Mouse (Mus musculus) erythroblast, embryonic 14.5 days (primary cell): ENCODE results near the gene Phyhipl. TPM values are rescaled to one million over a fixed set of nuclear protein-coding genes. Genes with fewer than 3 reads are reported as not detected.

Experiments used
- H3K27me3 ChIP-seq: 2 replicates; pipeline ENCODE4 v1.6.1; 2012; ENCODE audit warnings: inconsistent platforms; ENCODE audit not compliant: control insufficient read depth
- H3K36me3 ChIP-seq: 2 replicates; pipeline ENCODE4 v1.6.1; 2012; ENCODE audit warnings: mild to moderate bottlenecking, inconsistent platforms; ENCODE audit not compliant: control insufficient read depth
- H3K4me1 ChIP-seq: 2 replicates; pipeline ENCODE4 v1.6.1; 2012; ENCODE audit warnings: inconsistent platforms; ENCODE audit not compliant: control insufficient read depth
- H3K4me3 ChIP-seq: replicated peaks from 2 replicates; pipeline ENCODE3; 2012; ENCODE audit warnings: moderate library complexity, mild to moderate bottlenecking, inconsistent platforms
- H3K9me3 ChIP-seq: 2 replicates; pipeline ENCODE4 v1.6.1; 2012; ENCODE audit warnings: low read length, inconsistent platforms, mixed read lengths; ENCODE audit not compliant: control insufficient read depth
- GATA1 ChIP-seq: IDR thresholded peaks from 2 replicates; pipeline ENCODE4 v1.6.1; 2012; ENCODE audit warnings: low read length, inconsistent platforms, mixed read lengths
- TAL1 ChIP-seq: IDR thresholded peaks from 3 replicates; pipeline ENCODE4 v1.6.1; 2012; ENCODE audit warnings: low read length, inconsistent platforms, mixed read lengths
- polyA plus RNA-seq: library from polyadenylated mRNA; stranded (reverse); fragments of >175 nt; gene quantifications from 2 replicates; pipeline ENCODE4 v1.2.3, GENCODE M21; 2012

Gene Phyhipl
- polyA plus RNA-seq, 1 experiment: not detected

- Histone ChIP-seq H3K4me3 (no peak overlapping the region), H3K9me3 (peaks cover 73% of the 10 kb centered on the region)
- TF ChIP-seq GATA1: no peak
- no peak for TF ChIP-seq TAL1
These were observed 115.1 kb downstream of the Phyhipl start for GRCm38 (mm10) chr10:70540456-70541195.

DNA sequence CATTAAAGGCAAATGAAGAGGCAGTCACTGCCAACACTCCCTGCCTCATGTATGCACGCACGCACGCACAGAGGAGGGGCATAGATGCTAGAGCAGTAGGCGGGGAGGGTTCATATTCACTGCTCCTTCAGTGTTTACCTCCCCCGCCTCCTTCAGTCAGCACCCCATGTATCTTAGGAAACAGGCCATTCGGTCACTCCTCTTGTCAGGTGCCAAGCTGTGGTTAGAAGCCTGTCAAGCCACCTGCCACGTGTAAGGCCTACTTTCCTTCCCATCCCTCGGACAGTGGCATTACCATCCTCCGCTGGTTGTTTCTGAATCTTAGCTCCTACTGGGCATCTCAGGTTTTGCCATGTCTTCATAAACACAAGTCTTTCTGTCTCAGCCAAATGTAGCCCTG is 116.5 kb downstream of the Phyhipl start:
- Histone ChIP-seq H3K9me3 (peaks cover 71% of the 10 kb centered on the region), H3K36me3 (no peaks in the 10 kb centered on the region), H3K27me3 (no peaks in the 10 kb centered on the region), H3K4me3 (no peak overlapping the region), H3K4me1 (no peaks in the 10 kb centered on the region)
- TF ChIP-seq TAL1 (no peak), GATA1 (no peak)

More at GRCm38 (mm10) chr10:70540456-70541195, 115.1 kb downstream of the Phyhipl start:
- H3K27me3 ChIP-seq: no peaks in the 10 kb centered on the region
- no peaks in the 10 kb centered on the region for H3K36me3 ChIP-seq
- H3K4me1 ChIP-seq: no peaks in the 10 kb centered on the region

- TF ChIP-seq GATA1 (no peak), TAL1 (no peak)
- Histone ChIP-seq H3K27me3 (no peaks in the 10 kb centered on the region), H3K36me3 (no peaks in the 10 kb centered on the region), H3K4me1 (no peaks in the 10 kb centered on the region), H3K9me3 (peaks cover 65% of the 10 kb centered on the region), H3K4me3 (no peak overlapping the region)
These were observed 118.1 kb downstream of the Phyhipl start for GRCm38 (mm10) chr10:70537694-70538093.

- no peak overlapping the region for H3K4me3 ChIP-seq
- TF ChIP-seq GATA1 (no peak), TAL1 (no peak)
- H3K4me1 ChIP-seq: no peaks in the 10 kb centered on the region
- H3K36me3 ChIP-seq: no peaks in the 10 kb centered on the region
- H3K9me3 ChIP-seq: peaks cover 57% of the 10 kb centered on the region
- H3K27me3 ChIP-seq: no peaks in the 10 kb centered on the region
These were observed 120.4 kb downstream of the Phyhipl start for GRCm38 (mm10) chr10:70535401-70535800.

- no peaks in the 10 kb centered on the region for H3K27me3 ChIP-seq
- H3K9me3 ChIP-seq: peaks cover 61% of the 10 kb centered on the region
- H3K4me1 ChIP-seq: no peaks in the 10 kb centered on the region
- H3K36me3 ChIP-seq: no peaks in the 10 kb centered on the region
- no peak for TF ChIP-seq GATA1
- TF ChIP-seq TAL1: no peak
- H3K4me3 ChIP-seq: no peak overlapping the region
These were observed 121.2 kb downstream of the Phyhipl start for GRCm38 (mm10) chr10:70534571-70534970.

GRCm38 (mm10) chr10:70533986-70534385 is 121.8 kb downstream of the Phyhipl start:
- no peaks in the 10 kb centered on the region for H3K4me1 ChIP-seq
- no peaks in the 10 kb centered on the region for H3K27me3 ChIP-seq
- no peaks in the 10 kb centered on the region for H3K36me3 ChIP-seq
- H3K9me3 ChIP-seq: peaks cover 63% of the 10 kb centered on the region
- H3K4me3 ChIP-seq: no peak overlapping the region
- TF ChIP-seq TAL1 (no peak), GATA1 (no peak)

DNA sequence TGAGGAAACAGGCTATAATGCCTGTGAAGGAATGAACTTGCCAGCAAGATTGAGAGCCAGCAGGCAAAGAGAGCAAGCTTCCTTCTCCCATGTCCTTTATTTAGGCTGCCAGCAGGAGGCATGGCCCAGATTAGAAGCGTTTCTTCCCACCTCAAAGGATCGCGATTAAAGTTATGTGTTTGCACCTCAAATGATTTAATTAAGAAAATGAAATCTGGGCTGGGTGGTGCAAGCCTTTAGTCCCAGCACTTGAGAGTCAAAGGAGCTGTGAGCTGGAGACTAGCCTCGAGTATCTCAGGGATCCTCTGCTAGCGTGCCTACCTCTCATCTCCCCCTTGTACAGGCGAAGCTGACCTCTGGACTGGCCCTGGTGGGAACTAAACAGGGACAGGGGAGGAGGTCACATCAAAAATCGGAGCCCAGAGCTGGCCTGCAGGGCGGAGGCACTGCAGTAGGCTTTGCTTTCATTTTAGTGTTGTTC is 122.4 kb downstream of the Phyhipl start:
- no peaks in the 10 kb centered on the region for H3K4me1 ChIP-seq

GRCm38 (mm10) chr10:70532249-70532648 is 123.5 kb downstream of the Phyhipl start:
- no peaks in the 10 kb centered on the region for H3K27me3 ChIP-seq

More for the DNA sequence above, 122.4 kb downstream of the Phyhipl start:
- TF ChIP-seq TAL1 (no peak), GATA1 (no peak)
- H3K4me3 ChIP-seq: no peak overlapping the region
- H3K27me3 ChIP-seq: no peaks in the 10 kb centered on the region
- H3K36me3 ChIP-seq: no peaks in the 10 kb centered on the region
- peaks cover 61% of the 10 kb centered on the region for H3K9me3 ChIP-seq

GRCm38 (mm10) chr10:70530185-70530823 is 125.5 kb downstream of the Phyhipl start:
- Histone ChIP-seq H3K27me3 (no peaks in the 10 kb centered on the region), H3K4me3 (no peak overlapping the region), H3K36me3 (no peaks in the 10 kb centered on the region), H3K4me1 (no peaks in the 10 kb centered on the region), H3K9me3 (peaks cover 39% of the 10 kb centered on the region)
- TF ChIP-seq GATA1 (no peak), TAL1 (no peak)

More at GRCm38 (mm10) chr10:70532249-70532648, 123.5 kb downstream of the Phyhipl start:
- H3K4me3 ChIP-seq: no peak overlapping the region
- no peak for TF ChIP-seq TAL1
- TF ChIP-seq GATA1: no peak
- H3K9me3 ChIP-seq: peaks cover 53% of the 10 kb centered on the region
- H3K36me3 ChIP-seq: no peaks in the 10 kb centered on the region
- H3K4me1 ChIP-seq: no peaks in the 10 kb centered on the region
